Mouse (Mus musculus): Measurements from ENCODE around the gene Stk32c. TPM values are rescaled to one million over a fixed set of nuclear protein-coding genes. Genes with fewer than 3 reads are reported as not detected.
A peak's percentile ranks its signal among the peaks of the same experiment; 100 is the strongest.

The Stk32c gene
- total and polyA plus RNA-seq, 3 experiments = 0.21 TPM; not detected in 2

DNA sequence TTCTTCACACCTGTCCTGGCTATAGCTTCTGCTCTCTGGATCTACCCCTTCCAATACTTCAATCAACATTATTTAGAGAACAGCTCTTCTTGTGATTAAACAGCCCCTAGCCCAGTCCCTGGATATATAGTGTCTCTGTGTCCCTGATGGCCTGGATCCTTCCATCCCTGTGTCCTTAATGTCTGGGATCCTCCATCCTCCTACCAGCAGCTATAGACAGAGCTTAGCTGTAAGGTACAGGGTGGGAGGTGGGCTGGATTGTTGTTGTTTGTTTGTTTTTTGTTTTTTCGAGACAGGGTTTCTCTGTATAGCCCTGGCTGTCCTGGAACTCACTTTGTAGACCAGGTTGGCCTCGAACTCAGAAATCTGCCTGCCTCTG lies 93.3 kb downstream of the Stk32c start:
- Histone ChIP-seq H3K9me3 (replicated peaks; ENCODE audit: insufficient read depth, low read length) (no peaks in the 10 kb centered on the region), H3K4me1 (ENCODE audit: control insufficient read depth in 1 of 2, insufficient read depth in 2 of 2, low read length in 2 of 2) (no peaks in the 10 kb centered on the region), H3K4me3 (ENCODE audit: control insufficient read depth in 1 of 2, insufficient read depth in 1 of 2, low read depth in 2 of 2, low read length in 2 of 2) (no peak overlapping the region), H3K27me3 (ENCODE audit: control insufficient read depth in 1 of 2, insufficient read depth in 2 of 2, low read length in 2 of 2) (no peaks in the 10 kb centered on the region), H3K36me3 (ENCODE audit: control insufficient read depth in 1 of 2, insufficient read depth in 2 of 2, low read length in 2 of 2) (no peaks in the 10 kb centered on the region), H3K9ac (ENCODE audit: control insufficient read depth, low read depth, low read length, poor library complexity, severe bottlenecking) (no peak overlapping the region), H3K27ac (ENCODE audit: control insufficient read depth, low read depth, low read length) (no peak overlapping the region), H3K79me2 (ENCODE audit: control insufficient read depth, insufficient read depth, low read length, poor library complexity) (no peaks in the 10 kb centered on the region)
- DNase-seq (ENCODE audit: low read depth, low spot score) = no peak
- no peak for TF ChIP-seq ELF1 (IDR thresholded peaks at IDR 0.05; ENCODE audit: low read depth, low read length)

DNA sequence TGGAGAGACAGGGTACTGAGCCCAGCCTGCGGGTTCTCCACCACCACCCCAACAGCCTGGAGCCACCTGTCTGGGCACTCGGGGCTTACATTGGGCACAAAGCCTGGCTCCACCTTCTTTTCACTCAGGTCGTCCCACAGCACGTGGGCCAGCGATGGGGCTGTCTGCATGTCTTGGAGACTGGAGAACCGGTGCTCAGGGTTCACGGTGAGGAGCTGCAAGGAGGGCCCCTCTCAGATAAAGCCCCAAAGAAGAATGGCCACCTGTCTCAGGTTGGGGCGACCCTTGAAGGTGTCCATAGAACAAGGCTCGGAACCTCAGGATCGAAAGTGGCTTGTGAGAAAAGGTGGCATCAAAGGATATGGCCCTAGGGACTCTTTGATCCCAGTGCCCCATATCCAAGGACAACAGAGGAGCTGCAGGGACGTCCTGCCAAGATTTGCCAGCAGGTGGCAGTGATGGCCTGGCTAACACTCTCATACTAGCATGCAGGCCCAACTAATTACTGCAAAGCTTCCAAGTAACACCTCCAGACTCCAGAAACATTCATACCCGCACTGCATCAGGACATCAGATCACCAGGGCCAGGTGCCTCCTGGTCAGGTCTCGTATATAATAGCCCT lies 93.8 kb downstream of the Stk32c start:
- Histone ChIP-seq H3K4me3 (ENCODE audit: control insufficient read depth in 1 of 2, insufficient read depth in 1 of 2, low read depth in 2 of 2, low read length in 2 of 2) (no peak overlapping the region), H3K79me2 (ENCODE audit: control insufficient read depth, insufficient read depth, low read length, poor library complexity) (no peaks in the 10 kb centered on the region), H3K27ac (ENCODE audit: control insufficient read depth, low read depth, low read length) (no peak overlapping the region), H3K4me1 (ENCODE audit: control insufficient read depth in 1 of 2, insufficient read depth in 2 of 2, low read length in 2 of 2) (no peaks in the 10 kb centered on the region), H3K9me3 (replicated peaks; ENCODE audit: insufficient read depth, low read length) (no peaks in the 10 kb centered on the region), H3K36me3 (ENCODE audit: control insufficient read depth in 1 of 2, insufficient read depth in 2 of 2, low read length in 2 of 2) (no peaks in the 10 kb centered on the region), H3K9ac (ENCODE audit: control insufficient read depth, low read depth, low read length, poor library complexity, severe bottlenecking) (no peak overlapping the region), H3K27me3 (ENCODE audit: control insufficient read depth in 1 of 2, insufficient read depth in 2 of 2, low read length in 2 of 2) (no peaks in the 10 kb centered on the region)
- peak; percentile 35 for DNase-seq (ENCODE audit: low read depth, low spot score)
- TF ChIP-seq HCFC1 (IDR thresholded peaks at IDR 0.05; ENCODE audit: low read depth, low read length) = no peak
- peak; percentile 51 to 75 (median 67) for TF ChIP-seq CTCF (IDR thresholded peaks at IDR 0.05 in 2 of 3, conservative IDR thresholded peaks at IDR 0.05 in 1 of 3; ENCODE audit: control insufficient read depth in 1 of 3, insufficient read depth in 1 of 3, low read depth in 2 of 3, low read length in 3 of 3, poor library complexity in 1 of 3, severe bottlenecking in 1 of 3)
- TF ChIP-seq RAD21 (IDR thresholded peaks at IDR 0.05; ENCODE audit: low read depth, low read length) = peak; percentile 68
- TF ChIP-seq ZC3H11A (IDR thresholded peaks at IDR 0.05; ENCODE audit: low read depth, low read length) = peak; percentile 23; the same call in 1 of the 2 replicates
- TF ChIP-seq MEF2A (IDR thresholded peaks at IDR 0.05; ENCODE audit: extremely low read depth, insufficient replicate concordance, low read depth, low read length, poor library complexity, severe bottlenecking) = no peak
- peak; percentile 57 for TF ChIP-seq SMC3 (IDR thresholded peaks at IDR 0.05; ENCODE audit: low read depth, low read length)

DNA sequence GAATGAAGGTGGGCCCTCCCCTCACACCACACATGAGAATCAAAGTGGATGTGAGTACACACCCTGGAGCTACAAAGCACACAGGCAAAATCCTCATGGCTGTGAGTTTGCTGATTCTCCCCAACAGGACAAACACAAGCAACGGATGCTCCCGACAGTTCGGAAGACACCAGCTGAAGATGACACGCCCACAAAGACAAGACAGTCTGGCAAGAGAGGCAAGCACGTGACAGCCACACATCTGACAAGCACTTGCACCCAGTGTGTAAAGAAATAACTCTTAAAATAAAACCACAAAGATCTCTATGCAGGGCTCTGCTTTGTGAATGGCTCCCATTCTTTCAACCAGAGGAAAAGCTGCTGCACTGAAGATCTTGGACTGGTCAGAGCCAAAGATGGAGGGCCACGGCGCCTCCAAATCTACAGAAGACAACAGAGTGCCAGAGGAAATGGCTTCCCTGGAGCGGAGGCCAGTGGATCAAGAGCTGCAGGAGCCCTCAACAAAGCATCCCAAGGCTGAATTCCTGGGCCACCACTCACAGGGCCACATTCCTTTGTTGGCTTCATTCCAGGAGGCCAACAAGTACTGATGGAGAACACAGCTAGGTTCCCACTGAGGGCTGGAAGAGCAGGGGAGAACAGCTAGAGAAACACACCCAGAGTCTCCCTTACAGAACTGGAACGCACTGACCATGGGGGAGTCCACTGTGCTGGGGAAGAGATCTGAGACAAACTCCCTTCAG lies 105.0 kb downstream of the Stk32c start:
- Histone ChIP-seq H3K4me1 (ENCODE audit: control insufficient read depth in 1 of 2, insufficient read depth in 2 of 2, low read length in 2 of 2) (no peaks in the 10 kb centered on the region), H3K27me3 (ENCODE audit: control insufficient read depth in 1 of 2, insufficient read depth in 2 of 2, low read length in 2 of 2) (no peaks in the 10 kb centered on the region), H3K4me3 (ENCODE audit: control insufficient read depth in 1 of 2, insufficient read depth in 1 of 2, low read depth in 2 of 2, low read length in 2 of 2) (no peak overlapping the region), H3K9ac (ENCODE audit: control insufficient read depth, low read depth, low read length, poor library complexity, severe bottlenecking) (no peak overlapping the region), H3K27ac (ENCODE audit: control insufficient read depth, low read depth, low read length) (no peak overlapping the region), H3K9me3 (replicated peaks; ENCODE audit: insufficient read depth, low read length) (no peaks in the 10 kb centered on the region), H3K79me2 (ENCODE audit: control insufficient read depth, insufficient read depth, low read length, poor library complexity) (no peaks in the 10 kb centered on the region), H3K36me3 (ENCODE audit: control insufficient read depth in 1 of 2, insufficient read depth in 2 of 2, low read length in 2 of 2) (no peaks in the 10 kb centered on the region)
- no peak for DNase-seq (ENCODE audit: low read depth, low spot score)
- TF ChIP-seq KAT2A (conservative IDR thresholded peaks at IDR 0.05; ENCODE audit: low read depth, low read length) (no peak), EP300 (IDR thresholded peaks at IDR 0.05; ENCODE audit: low read depth in 1 of 2, low read length in 2 of 2) (no peak), ZKSCAN1 (IDR thresholded peaks at IDR 0.05; ENCODE audit: low read depth, low read length) (no peak), BHLHE40 (IDR thresholded peaks at IDR 0.05; ENCODE audit: borderline replicate concordance, low read depth, low read length) (no peak), NELFE (IDR thresholded peaks at IDR 0.05; ENCODE audit: low read depth, low read length) (no peak), SIN3A (IDR thresholded peaks at IDR 0.05; ENCODE audit: low read length) (no peak), NRF1 (IDR thresholded peaks at IDR 0.05; ENCODE audit: insufficient read depth, low read depth, low read length, poor library complexity, severe bottlenecking) (no peak), MAX (IDR thresholded peaks at IDR 0.05; ENCODE audit: low read length) (no peak), TBP (IDR thresholded peaks at IDR 0.05; ENCODE audit: low read depth, low read length) (no peak), UBTF (IDR thresholded peaks at IDR 0.05; ENCODE audit: borderline replicate concordance, insufficient read depth, low read depth, low read length) (no peak), POLR2A (IDR thresholded peaks at IDR 0.05; ENCODE audit: control insufficient read depth in 1 of 2, insufficient read depth in 1 of 2, low read depth in 1 of 2, low read length in 2 of 2, poor library complexity in 1 of 2) (no peak), RAD21 (IDR thresholded peaks at IDR 0.05; ENCODE audit: low read depth, low read length) (no peak), MYB (IDR thresholded peaks at IDR 0.05; ENCODE audit: low read depth, low read length) (no peak), POLR2AphosphoS5 (IDR thresholded peaks at IDR 0.05; ENCODE audit: borderline replicate concordance, low read depth, low read length) (no peak), ZC3H11A (IDR thresholded peaks at IDR 0.05; ENCODE audit: low read depth, low read length) (no peak), HCFC1 (IDR thresholded peaks at IDR 0.05; ENCODE audit: low read depth, low read length) (no peak), RCOR1 (IDR thresholded peaks at IDR 0.05; ENCODE audit: low read depth, low read length) (no peak), USF1 (IDR thresholded peaks at IDR 0.05; ENCODE audit: low read depth, low read length) (no peak), MAFK (IDR thresholded peaks at IDR 0.05; ENCODE audit: borderline replicate concordance, low read depth, low read length) (no peak)

Measured in MEL (cell line).